Mouse (Mus musculus): ENCODE measurements around the gene B3galt6. TPM values are rescaled to one million over a fixed set of nuclear protein-coding genes. Genes with fewer than 3 reads are reported as not detected.

Gene B3galt6
- 1 to 10 TPM; 5.9 to 6.1 TPM for total RNA-seq (2021)
- long read RNA-seq, experiment 1, transcript B3galt6-201 (1 exons, 3,184 nt), result major isoform, 31 of 31 reads
- long read RNA-seq, experiment 1, partial matches to known transcripts, result 0 of 31 reads
- long read RNA-seq, experiment 1, other reads (novel, unspliced or antisense), result 0 of 31 reads
- long read RNA-seq, experiment 2, transcript B3galt6-201 (1 exons, 3,184 nt), result major isoform, 97 of 97 reads
- long read RNA-seq, experiment 2, partial matches to known transcripts, result 0 of 97 reads
- long read RNA-seq, experiment 2, other reads (novel, unspliced or antisense), result 0 of 97 reads

DNA sequence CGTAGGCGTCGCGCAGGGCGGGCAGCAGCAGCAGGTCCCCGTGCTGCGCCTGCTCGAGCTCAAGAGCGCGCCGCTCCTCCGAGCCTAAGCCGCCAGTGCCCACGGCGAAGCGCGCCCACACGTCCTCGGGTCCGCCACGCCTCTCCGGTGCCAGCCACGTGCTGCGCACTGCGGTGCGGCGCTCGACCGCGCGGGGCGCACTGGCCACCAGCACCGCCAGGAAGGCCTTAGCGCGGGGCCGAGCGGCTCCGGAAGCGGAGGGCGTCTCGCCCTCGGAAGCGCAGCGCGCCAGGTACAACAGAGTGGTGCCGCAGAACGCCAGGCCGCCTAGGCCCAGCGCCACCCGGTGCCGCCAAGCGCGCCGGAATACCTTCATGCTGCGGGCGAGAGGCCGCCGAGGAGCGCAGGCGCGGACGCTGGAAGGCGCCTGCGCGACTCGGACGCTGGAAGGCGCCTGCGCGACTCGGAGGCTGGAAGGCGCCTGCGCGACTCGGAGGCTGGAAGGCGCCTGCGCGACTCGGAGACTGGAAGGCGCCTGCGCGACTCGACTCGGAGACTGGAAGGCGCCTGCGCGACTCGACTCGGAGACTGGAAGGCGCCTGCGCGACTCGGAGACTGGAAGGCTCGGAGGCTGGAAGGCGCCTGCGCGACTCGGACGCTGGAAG is at the start of gene B3galt6, which contains the start of gene Sdf4:
B3galt6 (minus strand) TSS at position 409 of the 665 bp plus-strand sequence.
Sdf4 (plus strand) TSS at position 632 of the 665 bp plus-strand sequence.
- peak; percentile 82 to 84 for DNase-seq (ENCODE audit: low spot score in 2 of 2)

DNA sequence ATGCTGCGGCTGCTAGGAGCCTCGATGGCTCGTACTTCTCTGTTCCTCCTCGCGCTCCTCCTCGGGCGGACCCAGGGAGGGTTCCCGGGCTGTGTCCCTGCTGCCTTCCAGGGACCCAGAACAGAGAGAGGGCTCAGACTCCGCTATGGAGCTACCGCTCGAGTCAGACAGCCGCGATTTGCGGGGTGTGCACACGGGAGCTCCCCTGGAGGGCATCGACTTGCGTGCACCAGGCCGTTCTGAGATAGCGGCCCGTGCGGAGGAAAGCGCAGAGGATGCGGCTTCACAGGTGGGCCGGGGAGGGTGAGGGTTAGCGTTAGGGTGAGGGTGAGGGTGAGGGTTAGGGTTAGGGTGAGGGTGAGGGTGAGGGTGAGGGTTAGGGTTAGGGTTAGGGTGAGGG is 42.5 kb upstream of the B3galt6 start:
- DNase-seq (ENCODE audit: low spot score in 2 of 2), result no peak

DNA sequence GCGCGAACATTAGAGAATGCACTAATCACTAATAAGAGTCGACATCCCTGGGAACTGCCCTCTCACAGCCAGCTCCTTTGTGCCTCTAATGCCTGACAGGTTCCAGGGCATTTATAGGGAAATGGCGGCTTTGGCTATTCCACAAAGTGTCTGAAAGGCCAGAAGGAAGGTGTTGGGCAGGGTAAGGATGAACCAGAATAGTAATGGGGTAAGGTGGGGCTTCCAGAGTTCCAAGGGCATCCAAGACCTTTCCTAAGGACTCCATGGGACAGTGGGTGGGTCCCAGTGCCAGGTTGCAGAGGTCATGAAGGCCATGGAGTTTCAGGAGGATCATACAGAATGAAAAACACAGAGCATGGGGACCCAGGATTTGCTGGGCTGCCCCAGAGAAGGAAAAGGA is 41.9 kb upstream of the B3galt6 start:
- no peak for DNase-seq (ENCODE audit: low spot score in 2 of 2)

DNA sequence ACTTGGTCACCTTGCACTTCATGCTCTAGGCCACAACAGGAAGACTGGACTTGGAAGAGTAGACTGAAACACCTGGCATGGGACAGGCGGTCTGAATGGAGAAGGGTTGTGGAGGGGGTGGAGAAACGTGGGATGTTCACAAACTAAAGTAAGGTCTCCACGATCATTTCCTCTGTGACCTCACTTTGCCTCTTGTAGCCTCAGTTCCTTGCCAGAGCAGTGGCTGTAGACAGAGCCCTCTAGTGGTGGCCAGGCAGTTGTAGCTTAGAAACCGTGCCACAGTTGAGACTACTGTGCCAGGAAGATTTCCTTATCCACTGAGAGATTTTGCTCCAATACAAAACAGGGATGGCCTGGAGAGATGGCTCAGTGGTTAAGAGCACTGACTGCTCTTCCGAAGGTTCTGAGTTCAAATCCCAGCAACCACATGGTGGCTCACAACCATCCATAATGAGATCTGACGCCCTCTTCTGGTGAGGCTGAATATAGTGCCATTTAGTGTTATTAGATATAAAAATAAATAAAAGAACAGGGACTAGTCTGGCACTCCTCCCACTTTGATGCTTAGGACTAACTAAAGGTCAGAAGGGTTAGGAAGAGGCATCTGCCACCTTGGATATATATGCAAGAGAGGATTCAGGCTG is 41.1 kb upstream of the B3galt6 start:
- no peak for DNase-seq (ENCODE audit: low spot score in 2 of 2)

DNA sequence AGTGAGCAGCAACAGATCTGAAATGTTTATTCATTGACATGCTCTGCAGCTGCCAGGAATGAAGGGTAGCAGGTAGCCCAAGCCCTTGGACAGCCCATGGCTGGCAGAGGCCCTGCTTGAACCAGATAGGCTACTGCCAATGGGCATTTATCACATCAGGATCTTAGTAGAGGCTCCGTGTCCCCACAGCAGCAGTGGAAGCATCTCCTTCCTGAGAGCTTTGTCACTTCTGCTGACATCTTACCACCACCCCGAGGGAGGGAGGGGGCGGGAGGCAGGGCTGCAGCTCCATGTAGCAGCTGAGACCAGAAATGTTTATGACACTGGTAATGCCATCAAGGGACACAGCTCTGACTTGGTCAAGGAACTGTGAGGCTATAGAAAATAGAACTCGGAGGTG is 40.4 kb upstream of the B3galt6 start:
- DNase-seq (ENCODE audit: low spot score in 2 of 2), result no peak

DNA sequence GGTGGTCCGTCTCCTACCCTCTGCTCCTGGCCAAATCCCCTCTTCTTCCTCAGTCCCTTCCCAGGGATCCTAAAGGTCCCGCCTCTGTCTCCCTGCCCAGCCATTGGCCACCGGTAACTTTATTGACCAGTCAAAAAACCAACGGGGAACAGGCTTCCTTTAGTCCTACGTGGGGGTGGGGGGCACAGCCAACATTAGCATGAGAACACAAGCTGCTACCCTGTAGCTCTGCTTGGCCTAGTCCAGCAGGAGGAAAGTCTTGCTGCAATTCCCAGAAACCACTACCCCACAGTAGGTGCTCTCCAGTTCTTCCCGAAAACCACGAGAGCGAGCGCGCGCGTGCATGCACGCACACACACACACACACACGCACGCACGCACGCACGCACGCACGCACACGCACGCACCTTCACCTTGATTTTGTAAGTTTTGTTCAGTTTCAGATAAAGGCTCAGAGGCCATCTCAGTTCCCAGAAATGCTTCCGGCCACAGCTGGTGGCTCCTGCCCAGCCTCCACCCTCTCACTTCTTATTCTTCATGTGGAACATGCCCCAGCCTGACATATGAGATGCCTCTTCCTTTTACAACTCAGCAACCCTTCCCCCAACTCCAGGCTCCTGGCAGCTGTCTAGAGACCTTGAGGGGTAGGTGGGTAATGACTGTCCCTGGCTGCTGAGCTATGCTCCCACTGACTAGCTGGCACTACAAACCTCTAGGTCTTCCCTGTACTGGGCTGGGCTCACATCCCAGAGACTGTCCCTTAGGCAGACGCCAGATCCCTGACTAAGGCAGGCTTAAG is 39.3 kb upstream of the B3galt6 start:
- peak; percentile 62 to 72 for DNase-seq (ENCODE audit: low spot score in 2 of 2)

DNA sequence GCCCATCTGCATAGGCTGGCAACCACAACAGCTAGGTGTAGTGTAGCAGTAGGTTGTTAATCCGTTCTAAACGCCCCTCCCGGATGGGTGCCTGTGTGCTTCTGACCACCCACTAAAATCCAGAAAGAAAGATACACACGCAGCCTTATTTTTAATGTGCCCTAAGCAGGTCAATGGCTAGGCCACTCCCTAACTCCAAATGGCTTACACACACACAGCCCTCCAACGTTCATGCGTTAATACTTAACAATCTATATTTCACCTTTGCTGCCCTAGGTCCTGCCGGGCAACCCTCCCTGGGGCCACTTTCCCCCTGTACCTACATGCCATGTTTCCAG is 38.8 kb upstream of the B3galt6 start:
- no peak for DNase-seq (ENCODE audit: low spot score in 2 of 2)

GRCm38 (mm10) chr4:156030651-156031118 is 38.2 kb upstream of the B3galt6 start:
- DNase-seq (ENCODE audit: low spot score in 2 of 2), result no peak

DNA sequence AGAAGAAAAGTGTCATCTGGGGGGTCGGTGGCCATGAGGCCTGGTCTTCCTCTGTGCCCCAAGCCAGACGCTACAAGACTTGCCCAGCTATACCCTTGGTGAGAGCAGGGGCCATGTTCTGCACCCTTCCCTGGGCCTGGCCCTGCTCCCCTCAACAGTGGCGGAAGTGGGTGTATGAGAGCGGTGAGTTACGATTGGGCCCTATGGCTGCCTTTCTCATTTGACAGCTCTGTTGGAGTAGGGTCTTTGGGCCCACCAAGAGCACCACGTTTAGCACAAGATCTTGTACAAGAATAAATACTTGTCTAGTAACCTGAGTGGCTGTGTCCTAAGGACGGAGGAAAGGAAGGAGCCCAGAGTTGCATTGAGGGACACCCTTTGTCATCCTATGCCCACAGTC is 36.1 kb upstream of the B3galt6 start:
- no peak for DNase-seq (ENCODE audit: low spot score in 2 of 2)

GRCm38 (mm10) chr4:156026013-156026412 is 33.6 kb upstream of the B3galt6 start, which contains the start of gene Tnfrsf18:
Gene Tnfrsf18 (plus strand): TSS chr4:156026164.
- DNase-seq (ENCODE audit: low spot score in 2 of 2), result no peak

GRCm38 (mm10) chr4:156024184-156024583 is 31.7 kb upstream of the B3galt6 start:
- no peak for DNase-seq (ENCODE audit: low spot score in 2 of 2)

- no peak for DNase-seq (ENCODE audit: low spot score in 2 of 2)
Observed at GRCm38 (mm10) chr4:156023520-156023919, 31.1 kb upstream of the B3galt6 start.

DNA sequence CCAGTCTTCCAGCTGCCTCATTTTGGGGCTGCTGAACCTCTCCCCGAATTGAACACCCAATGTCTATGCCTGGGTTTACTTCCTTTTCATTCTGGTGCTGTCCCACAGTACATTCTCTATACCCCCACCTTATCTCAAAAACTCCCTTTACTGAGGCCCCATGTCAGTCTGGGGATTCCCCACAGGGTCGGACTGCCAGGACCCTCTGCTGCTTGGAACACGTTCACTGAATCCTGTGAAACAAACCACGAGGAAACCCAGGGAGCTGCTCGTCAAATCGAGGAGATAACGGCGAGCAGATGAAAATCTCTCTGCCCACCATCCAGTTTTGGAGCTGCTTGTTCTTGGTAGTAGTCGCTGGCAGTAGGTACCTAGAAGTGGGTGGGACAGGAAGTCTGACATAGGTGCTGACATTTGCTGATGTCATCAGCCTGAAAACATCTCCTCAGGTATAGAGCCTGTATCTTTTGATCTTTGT is 29.5 kb upstream of the B3galt6 start:
- DNase-seq (ENCODE audit: low spot score in 2 of 2), result no peak

DNA sequence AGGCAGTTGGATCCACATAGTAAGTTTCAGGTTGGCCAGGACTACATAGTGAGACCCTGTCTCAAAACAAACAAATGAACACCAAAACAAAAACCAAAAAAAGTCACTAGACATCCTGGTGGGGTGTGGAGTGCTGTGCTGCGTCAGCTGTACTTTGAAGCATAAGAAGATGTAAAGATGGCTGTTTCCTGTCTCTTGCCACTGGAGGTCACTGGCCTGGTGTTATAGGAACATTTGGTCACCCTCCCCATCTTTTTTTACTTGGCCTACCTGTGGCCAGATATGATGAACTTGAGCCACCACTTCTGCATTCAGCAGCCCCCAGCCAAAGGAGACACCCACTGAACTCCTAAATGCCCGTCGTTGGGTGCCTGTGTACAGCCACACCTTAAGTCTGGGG is 28.9 kb upstream of the B3galt6 start:
- DNase-seq (ENCODE audit: low spot score in 2 of 2), result no peak

DNA sequence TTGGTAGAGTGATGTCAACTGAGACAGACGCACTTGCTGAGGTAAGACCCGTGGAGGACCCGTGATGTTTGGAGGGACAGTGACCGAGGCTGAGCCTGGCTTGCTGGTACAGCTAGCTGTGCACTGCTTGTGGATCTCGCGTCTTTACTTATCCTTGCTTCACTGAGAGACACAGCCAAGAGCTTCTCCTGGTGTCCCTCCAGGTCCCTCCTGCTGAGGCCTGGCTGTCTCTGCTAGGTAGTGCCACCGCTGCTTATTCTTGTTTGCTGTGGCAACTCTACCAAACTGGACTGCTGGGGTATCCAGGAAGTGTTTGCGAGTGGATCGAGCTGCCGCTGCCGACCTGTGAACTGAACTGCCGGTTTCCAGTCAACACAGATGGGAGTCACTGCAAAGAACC is 27.3 kb upstream of the B3galt6 start:
- no peak for DNase-seq (ENCODE audit: low spot score in 2 of 2)

- DNase-seq (ENCODE audit: low spot score in 2 of 2), result no peak
Observed at GRCm38 (mm10) chr4:156014436-156014835, 22.0 kb upstream of the B3galt6 start.

DNA sequence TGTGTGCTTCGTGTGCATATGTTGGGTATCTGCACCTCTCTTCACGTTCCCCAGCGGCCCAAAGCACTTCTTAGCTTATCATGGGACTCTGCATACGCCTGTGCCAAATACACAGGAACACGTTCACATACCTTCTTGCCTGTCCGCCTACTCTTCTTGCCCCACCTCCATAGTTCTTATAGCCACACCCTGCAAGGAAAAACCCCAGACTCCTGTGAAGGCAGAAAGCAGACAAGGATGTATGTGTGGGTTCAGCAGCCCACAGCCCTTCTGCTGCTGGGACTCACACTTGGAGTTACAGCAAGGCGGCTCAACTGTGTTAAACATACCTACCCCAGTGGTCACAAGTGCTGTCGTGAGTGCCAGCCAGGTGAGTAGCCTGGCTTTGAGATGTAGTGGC is 21.2 kb upstream of the B3galt6 start, which contains the start of gene Tnfrsf4:
Tnfrsf4 (plus strand) TSS at position 207 of the 400 bp plus-strand sequence.
- DNase-seq (ENCODE audit: low spot score in 2 of 2), result no peak

DNA sequence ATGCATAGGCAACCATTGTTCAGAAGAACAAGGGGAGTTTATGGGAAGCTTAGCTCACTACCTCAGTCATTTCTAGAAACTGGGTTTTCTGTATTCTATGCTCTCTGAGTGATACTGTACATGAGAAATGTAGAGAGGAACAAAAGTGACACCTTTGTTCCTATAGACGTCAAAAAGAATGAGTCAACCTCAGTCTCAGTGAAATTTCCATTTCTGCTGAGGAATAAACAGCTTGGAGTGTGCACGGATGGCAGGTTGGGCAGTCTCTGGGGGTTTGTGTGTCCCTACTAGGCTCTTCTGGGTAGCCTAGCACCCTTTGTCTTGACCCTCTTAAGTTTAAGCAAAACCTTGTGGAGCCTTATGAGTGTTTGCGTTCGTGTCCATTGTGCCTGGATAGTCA is 15.9 kb upstream of the B3galt6 start:
- DNase-seq (ENCODE audit: low spot score in 2 of 2), result no peak

GRCm38 (mm10) chr4:156004109-156004508 is 11.7 kb upstream of the B3galt6 start:
- no peak for DNase-seq (ENCODE audit: low spot score in 2 of 2)

DNA sequence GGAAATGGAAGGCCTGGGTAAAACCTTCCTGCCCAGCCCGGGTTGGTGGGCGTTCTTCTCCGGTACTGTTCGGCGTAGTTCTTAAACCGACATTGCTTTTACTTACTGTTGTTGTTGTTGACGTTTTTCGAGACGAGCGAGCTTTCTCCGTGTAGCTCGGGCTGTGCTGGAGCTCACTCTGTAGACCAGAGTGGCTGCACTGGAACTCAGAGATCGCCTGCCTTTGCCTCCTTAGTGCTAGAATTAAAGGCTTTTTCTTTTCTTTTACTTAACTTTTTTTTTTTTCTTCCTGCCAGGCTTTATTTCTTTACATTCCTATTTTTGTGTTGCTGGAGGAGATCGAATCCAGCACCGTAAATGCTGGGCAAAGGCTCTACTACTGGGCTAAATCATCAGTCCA is 1.2 kb upstream of the B3galt6 start:
- DNase-seq (ENCODE audit: low spot score in 2 of 2), result no peak

- DNase-seq (ENCODE audit: low spot score in 2 of 2), result peak; percentile 95 to 97
Observed at GRCm38 (mm10) chr4:155992906-155993547, 578 bp upstream of the B3galt6 start.
